Mouse (Mus musculus) hindbrain, postnatal 0 days (tissue): Measurements from ENCODE around the gene Necab3. TPM values are rescaled to one million over a fixed set of nuclear protein-coding genes. Genes with fewer than 3 reads are reported as not detected.
A peak's percentile ranks its signal among the peaks of the same experiment; 100 is the strongest.

ENCODE experiments used
- ATAC-seq: fragments of 200-750 bp; cut with Nextera tagmentation; 2 replicates; pipeline ENCODE4 v1.8.0; 2017; ENCODE audit warnings: mild to moderate bottlenecking, moderate TSS enrichment, moderate library complexity
- DNase-seq: peaks from one replicate; pipeline ENCODE4 v3.0.0-alpha.2; 2015; ENCODE audit warnings: low spot score
- H3K27ac ChIP-seq: fragments of 300-500 bp; sonication (generic); 2 replicates; pipeline ENCODE4 v1.5.1; 2014; ENCODE audit warnings: mild to moderate bottlenecking
- H3K27me3 ChIP-seq: fragments of 300-500 bp; sonication (generic); 2 replicates; pipeline ENCODE4 v1.6.1; 2014; ENCODE audit warnings: low read length, mixed read lengths; ENCODE audit not compliant: insufficient read depth
- H3K36me3 ChIP-seq: fragments of 300-500 bp; sonication (generic); 2 replicates; pipeline ENCODE4 v1.6.1; 2014; ENCODE audit warnings: low read length, mixed read lengths; ENCODE audit not compliant: insufficient read depth
- H3K4me1 ChIP-seq: fragments of 300-500 bp; sonication (generic); 2 replicates; pipeline ENCODE4 v1.6.1; 2014; ENCODE audit warnings: antibody characterized with exemption, low read length, mixed read lengths; ENCODE audit not compliant: insufficient read depth
- H3K4me2 ChIP-seq: fragments of 300-500 bp; sonication (generic); 2 replicates; pipeline ENCODE4 v1.6.1; 2014; ENCODE audit warnings: low read depth, mild to moderate bottlenecking, low read length, moderate library complexity, mixed read lengths
- H3K4me3 ChIP-seq: fragments of 300-500 bp; sonication (generic); 2 replicates; pipeline ENCODE4 v1.5.1; 2014; ENCODE audit warnings: low read length
- H3K9ac ChIP-seq: fragments of 300-500 bp; sonication (generic); replicated peaks from 2 replicates; pipeline ENCODE4 v1.6.1; 2014; ENCODE audit warnings: mild to moderate bottlenecking, low read length, moderate library complexity, mixed read lengths
- H3K9me3 ChIP-seq: fragments of 300-500 bp; sonication (generic); 2 replicates; pipeline ENCODE4 v1.6.1; 2016; ENCODE audit warnings: low read length, mixed read lengths
- CTCF ChIP-seq: IDR thresholded peaks from 2 replicates; pipeline ENCODE4 v1.5.1; 2016; ENCODE audit warnings: antibody characterized with exemption, control low read depth, low read depth
- WGBS: fragments of 180-500 bp; shearing (Covaris S2); extraction: QIAGEN DNeasy Blood & Tissue Kit; methylation state at CpG from one replicate; pipeline ENCODE4 v1.1.7; 2014; 5-methylcytosine and 5-hydroxymethylcytosine counted together
- polyA plus RNA-seq: library from polyadenylated mRNA; unstranded; fragments of >200 nt; fragmentation: Nextera tagmentation; extraction: Ambion mirVana; gene quantifications from 2 replicates; pipeline ENCODE4 v1.2.1, GENCODE M21; 2015
- total RNA-seq: library from RNA; depleted of rRNA; stranded (reverse); fragments of >200 nt; gene quantifications from 2 replicates; pipeline ENCODE4 v1.2.3, GENCODE M21; 2014

The Necab3 gene
- total and polyA plus RNA-seq, 2 experiments from 2014 or later, result 22.9 to 35.1 TPM

- no peak for DNase-seq
- Histone ChIP-seq H3K4me3 (no peak overlapping the region), H3K4me1 (0 out of 2 replicates have a peak, but pooled peaks cover 11% of the 10 kb centered on the region), H3K27me3 (no peaks in the 10 kb centered on the region), H3K9me3 (no peaks in the 10 kb centered on the region), H3K36me3 (no peaks in the 10 kb centered on the region), H3K9ac (no peak overlapping the region), H3K4me2 (no peak overlapping the region), H3K27ac (no peak overlapping the region)
- WGBS, result 68% methylated on average over 6 of the region's 6 CpGs
- no peak for TF ChIP-seq CTCF
- no peak for ATAC-seq
Observed at GRCm38 (mm10) chr2:154600586-154600985, 41.9 kb upstream of the Necab3 start.

GRCm38 (mm10) chr2:154597399-154597798 is 38.7 kb upstream of the Necab3 start:
- no peak for TF ChIP-seq CTCF
- H3K4me3 ChIP-seq, result no peak overlapping the region
- ATAC-seq, result no peak

GRCm38 (mm10) chr2:154595775-154596174 is 37.1 kb upstream of the Necab3 start:
- WGBS, result 62% methylated on average over 5 of the region's 5 CpGs
- Histone ChIP-seq H3K27me3 (no peaks in the 10 kb centered on the region), H3K9ac (no peak overlapping the region), H3K4me3 (no peak overlapping the region), H3K4me1 (no peaks in the 10 kb centered on the region), H3K9me3 (no peaks in the 10 kb centered on the region), H3K4me2 (no peak overlapping the region), H3K36me3 (no peaks in the 10 kb centered on the region), H3K27ac (no peak overlapping the region)
- no peak for TF ChIP-seq CTCF
- ATAC-seq (peak; percentile 35; the same call in 1 of the 2 replicates), DNase-seq (peak; percentile 70)

More at GRCm38 (mm10) chr2:154597399-154597798, 38.7 kb upstream of the Necab3 start:
- Histone ChIP-seq H3K36me3 (no peaks in the 10 kb centered on the region), H3K4me2 (no peak overlapping the region), H3K9me3 (no peaks in the 10 kb centered on the region), H3K27ac (no peak overlapping the region), H3K9ac (no peak overlapping the region), H3K4me1 (no peaks in the 10 kb centered on the region), H3K27me3 (no peaks in the 10 kb centered on the region)
- WGBS, result 85% methylated on average over 3 of the region's 3 CpGs
- DNase-seq, result no peak

GRCm38 (mm10) chr2:154593025-154593424 is 34.3 kb upstream of the Necab3 start:
- WGBS, result 77% methylated on average over 3 of the region's 3 CpGs

GRCm38 (mm10) chr2:154591239-154591638 is 32.5 kb upstream of the Necab3 start:
- Histone ChIP-seq H3K9me3 (no peaks in the 10 kb centered on the region), H3K4me2 (no peak overlapping the region), H3K27ac (no peak overlapping the region), H3K4me1 (no peaks in the 10 kb centered on the region), H3K36me3 (peaks cover 6% of the 10 kb centered on the region; the same call in 1 of the 2 replicates), H3K9ac (no peak overlapping the region), H3K4me3 (no peak overlapping the region), H3K27me3 (no peaks in the 10 kb centered on the region)
- WGBS, result 90% methylated on average over 3 of the region's 3 CpGs
- no peak for TF ChIP-seq CTCF
- ATAC-seq (no peak), DNase-seq (no peak)

More at GRCm38 (mm10) chr2:154593025-154593424, 34.3 kb upstream of the Necab3 start:
- H3K36me3 ChIP-seq, result no peaks in the 10 kb centered on the region
- no peaks in the 10 kb centered on the region for H3K9me3 ChIP-seq
- ATAC-seq (no peak), DNase-seq (no peak)
- H3K27me3 ChIP-seq, result no peaks in the 10 kb centered on the region
- no peaks in the 10 kb centered on the region for H3K4me1 ChIP-seq
- no peak overlapping the region for H3K4me3 ChIP-seq
- no peak overlapping the region for H3K9ac ChIP-seq
- TF ChIP-seq CTCF, result peak; percentile 55
- no peak overlapping the region for H3K27ac ChIP-seq
- H3K4me2 ChIP-seq, result no peak overlapping the region

- ATAC-seq (no peak), DNase-seq (no peak)
- no peak for TF ChIP-seq CTCF
- Histone ChIP-seq H3K4me1 (peaks cover 9% of the 10 kb centered on the region; the same call in 1 of the 2 replicates), H3K9ac (no peak overlapping the region), H3K9me3 (no peaks in the 10 kb centered on the region), H3K36me3 (peaks cover 6% of the 10 kb centered on the region; the same call in 1 of the 2 replicates), H3K27me3 (no peaks in the 10 kb centered on the region), H3K4me2 (no peak overlapping the region), H3K27ac (no peak overlapping the region), H3K4me3 (no peak overlapping the region)
- WGBS, result 68% methylated on average over 4 of the region's 4 CpGs
Observed at GRCm38 (mm10) chr2:154589051-154589450, 30.4 kb upstream of the Necab3 start.

GRCm38 (mm10) chr2:154586405-154586804 is 27.7 kb upstream of the Necab3 start:
- H3K4me1 ChIP-seq, result peaks cover 13% of the 10 kb centered on the region; the same call in 1 of the 2 replicates
- no peaks in the 10 kb centered on the region for H3K27me3 ChIP-seq
- peak; percentile 77 for TF ChIP-seq CTCF
- H3K4me3 ChIP-seq, result no peak overlapping the region
- DNase-seq, result peak; percentile 74
- H3K36me3 ChIP-seq, result peaks cover 6% of the 10 kb centered on the region; the same call in 1 of the 2 replicates
- no peak overlapping the region for H3K9ac ChIP-seq
- no peak overlapping the region for H3K27ac ChIP-seq
- H3K9me3 ChIP-seq, result no peaks in the 10 kb centered on the region
- ATAC-seq, result no peak
- WGBS, result 77% methylated on average over 5 of the region's 5 CpGs
- H3K4me2 ChIP-seq, result no peak overlapping the region
